Mouse (Mus musculus) left cerebral cortex, postnatal 25 days (tissue): ENCODE measurements around the gene Arsj. TPM values are rescaled to one million over a fixed set of nuclear protein-coding genes. Genes with fewer than 3 reads are reported as not detected.
A peak's percentile ranks its signal among the peaks of the same experiment; 100 is the strongest.

Source experiments
- DNase-seq, 2 experiments: peaks; one replicate each; pipeline ENCODE4 v3.0.0; 2022; ENCODE audit warnings: low spot score in 2 of 2, mixed read lengths in 1 of 2
- intact Hi-C: fragments of 180-260 bp; cut with DNase I; formaldehyde crosslinking; loops from one replicate; pipeline ENCODE4 v1.15.1; 2025
- total RNA-seq, 2 experiments: library from RNA; stranded (reverse); gene quantifications; 2 replicates each; pipeline ENCODE4 v1.2.3; 2021

The Arsj gene
- total RNA-seq, 2 experiments from 2014 or later = 2.1 to 2.5 TPM

GRCm38 (mm10) chr3:126397985-126398630 lies 34.6 kb downstream of the Arsj start:
- DNase-seq = no peak
- intact Hi-C loops = no loop called here

- intact Hi-C loops = loop anchor here (5.0 to 10.0 kb wide), 3 partner anchors 386 to 553 kb away; no protein-coding TSS in a partner anchor
- peak; percentile 39 to 71 for DNase-seq
These were observed 37.2 kb downstream of the Arsj start for GRCm38 (mm10) chr3:126400726-126401125.

- DNase-seq = peak; percentile 62 to 77
- intact Hi-C loops = loop anchor here (2.0 to 10.0 kb wide), 4 partner anchors 356 to 556 kb away; no protein-coding TSS in a partner anchor
These were observed 39.4 kb downstream of the Arsj start for GRCm38 (mm10) chr3:126402836-126403235.

GRCm38 (mm10) chr3:126404199-126404598 lies 40.7 kb downstream of the Arsj start:
- intact Hi-C loops = loop anchor here (5.0 to 10.0 kb wide), 3 partner anchors 389 to 557 kb away; no protein-coding TSS in a partner anchor
- no peak for DNase-seq

GRCm38 (mm10) chr3:126430524-126431064 lies 67.1 kb downstream of the Arsj start:
- intact Hi-C loops = no loop called here
- no peak for DNase-seq

- intact Hi-C loops = no loop called here
- DNase-seq = no peak
These were observed 75.8 kb downstream of the Arsj start for GRCm38 (mm10) chr3:126439331-126439730.

GRCm38 (mm10) chr3:126449058-126449457 lies 85.6 kb downstream of the Arsj start:
- no peak for DNase-seq
- intact Hi-C loops = no loop called here

GRCm38 (mm10) chr3:126449515-126449914 lies 86.0 kb downstream of the Arsj start:
- DNase-seq = no peak
- intact Hi-C loops = no loop called here

GRCm38 (mm10) chr3:126455787-126456482 lies 92.5 kb downstream of the Arsj start:
- intact Hi-C loops = no loop called here
- no peak for DNase-seq

GRCm38 (mm10) chr3:126463119-126463815 lies 99.8 kb downstream of the Arsj start:
- peak in 1 of 2 experiments; percentile 6 for DNase-seq
- intact Hi-C loops = no loop called here

- intact Hi-C loops = no loop called here
- DNase-seq = no peak
These were observed 100.8 kb downstream of the Arsj start for GRCm38 (mm10) chr3:126464262-126464661.

Other genes with a start within 250 kb of the Arsj start
- 100 to 1,000 TPM; 174 to 178 TPM for gene Camk2d, start 232.6 kb downstream of the Arsj start, total RNA-seq